Mouse (Mus musculus) neural tube, embryonic 14.5 days (tissue): ENCODE measurements at regions not wholly inside any gene's neighbourhood (a gene's known extent, or its start where the extent isn't known, plus 50 kb on each side); places are given as distances from the start of the nearest gene placed in this dataset.
"Not testable (repeated sequence)": the region's sequence is repeated elsewhere in the genome, so short reads cannot be mapped to it uniquely, and the experiment has no call there.

ENCODE experiments used
- ATAC-seq: fragments of 200-750 bp; cut with Nextera tagmentation; 2 replicates; pipeline ENCODE4 v1.8.0; 2017; ENCODE audit warnings: low read depth, mild to moderate bottlenecking, moderate TSS enrichment, moderate library complexity
- H3K27ac ChIP-seq: fragments of 300-500 bp; sonication (generic); 2 replicates; pipeline ENCODE4 v1.5.1; 2014; ENCODE audit warnings: low read depth, mild to moderate bottlenecking, control low read depth, low read length, moderate library complexity, mixed read lengths
- H3K27me3 ChIP-seq: fragments of 300-500 bp; sonication (generic); 2 replicates; pipeline ENCODE4 v1.6.1; 2014; ENCODE audit warnings: low read length; ENCODE audit not compliant: control insufficient read depth, insufficient read depth
- H3K36me3 ChIP-seq: fragments of 300-500 bp; sonication (generic); 2 replicates; pipeline ENCODE4 v1.6.1; 2014; ENCODE audit warnings: low read length, mixed read lengths; ENCODE audit not compliant: control insufficient read depth, insufficient read depth
- H3K4me1 ChIP-seq: fragments of 300-500 bp; sonication (generic); 2 replicates; pipeline ENCODE4 v1.6.1; 2014; ENCODE audit warnings: low read length; ENCODE audit not compliant: control insufficient read depth, insufficient read depth
- H3K4me2 ChIP-seq: fragments of 300-500 bp; sonication (generic); 2 replicates; pipeline ENCODE4 v1.6.1; 2014; ENCODE audit warnings: mild to moderate bottlenecking, low read depth, low read length, control low read depth
- H3K4me3 ChIP-seq: fragments of 300-500 bp; sonication (generic); 2 replicates; pipeline ENCODE4 v1.5.1; 2014; ENCODE audit warnings: low read depth, low read length, control low read depth, mixed read lengths
- H3K9ac ChIP-seq: fragments of 300-500 bp; sonication (generic); replicated peaks from 2 replicates; pipeline ENCODE4 v1.6.1; 2014; ENCODE audit warnings: low read depth, mild to moderate bottlenecking, control low read depth, low read length, mixed read lengths
- H3K9me3 ChIP-seq: fragments of 300-500 bp; sonication (generic); 2 replicates; pipeline ENCODE4 v1.6.1; 2016; ENCODE audit warnings: low read length; ENCODE audit not compliant: control insufficient read depth
- WGBS: fragments of 180-500 bp; shearing (Covaris S2); extraction: QIAGEN DNeasy Blood & Tissue Kit; methylation state at CpG from one replicate; pipeline ENCODE4 v1.1.7; 2014; 5-methylcytosine and 5-hydroxymethylcytosine counted together

- Histone ChIP-seq H3K27ac (no peak overlapping the region), H3K4me3 (no peak overlapping the region), H3K4me1 (no peaks in the 10 kb centered on the region), H3K9me3 (no peaks in the 10 kb centered on the region), H3K4me2 (no peak overlapping the region), H3K27me3 (no peaks in the 10 kb centered on the region), H3K9ac (no peak overlapping the region), H3K36me3 (no peaks in the 10 kb centered on the region)
- WGBS = 88% methylated on average over 7 of the region's 7 CpGs
- ATAC-seq = no peak
Observed at GRCm38 (mm10) chr13:20039590-20039989, 50.8 kb upstream of the Elmo1 start.

DNA sequence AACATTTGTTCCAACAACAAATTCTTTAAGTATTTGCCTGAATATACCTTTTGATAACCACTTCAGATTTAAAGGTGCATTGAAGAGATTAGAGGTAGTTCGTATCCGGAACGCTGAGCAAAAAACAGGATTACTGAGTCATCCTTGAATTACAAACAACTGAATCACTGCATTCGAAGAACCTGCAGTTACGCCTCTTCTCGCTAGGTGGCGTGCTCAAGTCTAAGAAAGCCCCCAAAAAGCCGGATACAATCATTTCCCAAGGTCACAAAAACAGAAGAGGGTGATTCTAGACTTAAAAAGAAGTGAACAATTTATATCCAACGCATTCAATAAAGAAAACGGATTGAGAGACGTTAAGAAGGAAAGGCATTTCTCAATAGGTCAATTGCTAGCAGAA, 51.9 kb upstream of the Elmo1 start:
- Histone ChIP-seq H3K36me3 (no peaks in the 10 kb centered on the region), H3K4me1 (no peaks in the 10 kb centered on the region), H3K9me3 (no peaks in the 10 kb centered on the region), H3K27me3 (no peaks in the 10 kb centered on the region), H3K4me3 (no peak overlapping the region), H3K27ac (no peak overlapping the region), H3K4me2 (no peak overlapping the region), H3K9ac (no peak overlapping the region)
- no peak for ATAC-seq
- 34% methylated on average over 11 of the region's 11 CpGs for WGBS

GRCm38 (mm10) chr13:20037436-20037835, 53.0 kb upstream of the Elmo1 start:
- H3K9me3 ChIP-seq = no peaks in the 10 kb centered on the region
- ATAC-seq = no peak
- no peak overlapping the region for H3K9ac ChIP-seq
- no peaks in the 10 kb centered on the region for H3K4me1 ChIP-seq
- no peak overlapping the region for H3K27ac ChIP-seq
- H3K36me3 ChIP-seq = no peaks in the 10 kb centered on the region
- no peak overlapping the region for H3K4me2 ChIP-seq
- H3K27me3 ChIP-seq = no peaks in the 10 kb centered on the region
- 82% methylated on average over 7 of the region's 7 CpGs for WGBS
- no peak overlapping the region for H3K4me3 ChIP-seq

- H3K36me3 ChIP-seq = no peaks in the 10 kb centered on the region
- no peak overlapping the region for H3K27ac ChIP-seq
- H3K27me3 ChIP-seq = no peaks in the 10 kb centered on the region
- no peaks in the 10 kb centered on the region for H3K4me1 ChIP-seq
- H3K4me3 ChIP-seq = no peak overlapping the region
- 78% methylated on average over 11 of the region's 11 CpGs for WGBS
- no peak overlapping the region for H3K9ac ChIP-seq
- ATAC-seq = no peak
- no peaks in the 10 kb centered on the region for H3K9me3 ChIP-seq
- no peak overlapping the region for H3K4me2 ChIP-seq
Observed at GRCm38 (mm10) chr13:20033937-20034735, 56.3 kb upstream of the Elmo1 start.

- Histone ChIP-seq H3K4me1 (no peaks in the 10 kb centered on the region), H3K4me2 (no peak overlapping the region), H3K27me3 (no peaks in the 10 kb centered on the region), H3K4me3 (no peak overlapping the region), H3K27ac (no peak overlapping the region), H3K36me3 (no peaks in the 10 kb centered on the region), H3K9ac (no peak overlapping the region), H3K9me3 (no peaks in the 10 kb centered on the region)
- WGBS = 88% methylated on average over 5 of the region's 5 CpGs
- ATAC-seq = no peak
Observed at GRCm38 (mm10) chr13:20031660-20032059, 58.7 kb upstream of the Elmo1 start.

- Histone ChIP-seq H3K9me3 (no peaks in the 10 kb centered on the region), H3K4me3 (no peak overlapping the region), H3K27me3 (no peaks in the 10 kb centered on the region), H3K27ac (no peak overlapping the region), H3K4me1 (no peaks in the 10 kb centered on the region), H3K9ac (no peak overlapping the region), H3K36me3 (no peaks in the 10 kb centered on the region), H3K4me2 (no peak overlapping the region)
- ATAC-seq = no peak
- WGBS = 61% methylated on average over 5 of the region's 5 CpGs
Observed at GRCm38 (mm10) chr13:20031082-20031481, 59.3 kb upstream of the Elmo1 start.

DNA sequence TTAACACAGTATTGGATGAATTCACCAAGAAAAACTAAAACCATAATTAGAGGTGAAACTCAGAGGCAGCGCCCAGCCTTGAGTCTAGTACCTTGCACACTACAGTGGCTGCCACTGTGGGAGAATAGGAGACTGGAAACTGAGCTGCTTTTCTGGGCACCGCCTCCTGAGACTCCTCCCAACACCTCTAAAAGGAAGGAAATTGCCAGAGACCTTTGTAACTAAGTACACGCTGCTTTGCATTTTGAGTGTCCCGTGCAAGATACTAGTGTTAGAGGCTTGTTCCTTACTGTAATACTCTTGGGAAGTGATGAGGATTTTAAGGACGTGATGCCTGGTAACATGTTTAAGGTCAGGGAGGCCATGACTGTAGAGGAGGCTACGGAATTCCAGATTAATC, 63.8 kb upstream of the Elmo1 start:
- Histone ChIP-seq H3K9ac (no peak overlapping the region), H3K27me3 (no peaks in the 10 kb centered on the region), H3K4me3 (no peak overlapping the region), H3K9me3 (no peaks in the 10 kb centered on the region), H3K27ac (no peak overlapping the region), H3K36me3 (no peaks in the 10 kb centered on the region), H3K4me1 (no peaks in the 10 kb centered on the region), H3K4me2 (no peak overlapping the region)
- WGBS = 85% methylated on average over 6 of the region's 6 CpGs
- no peak for ATAC-seq

DNA sequence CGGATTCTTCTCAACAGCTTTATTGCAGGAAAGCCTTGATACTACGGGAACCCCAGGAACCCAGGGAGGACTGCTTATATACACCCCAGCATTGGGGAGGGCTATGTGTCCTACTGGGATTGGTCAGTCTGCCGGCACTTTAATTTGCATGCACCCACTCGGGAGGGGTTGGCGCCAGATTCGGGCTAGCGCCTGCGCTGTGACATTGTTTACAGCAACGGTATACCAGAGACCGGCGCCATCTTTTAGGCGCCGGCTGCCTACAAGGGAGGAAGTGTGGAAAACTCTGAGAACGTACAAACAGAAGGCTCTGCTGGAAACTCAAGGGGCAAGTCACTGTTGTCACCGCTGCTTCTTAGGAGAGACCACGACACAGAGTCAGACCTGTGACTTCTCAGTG, 73.9 kb upstream of the Elmo1 start:
- H3K9ac ChIP-seq, H3K4me3 ChIP-seq, H3K27me3 ChIP-seq, ATAC-seq, H3K9me3 ChIP-seq, H3K36me3 ChIP-seq, H3K27ac ChIP-seq, H3K4me1 ChIP-seq, H3K4me2 ChIP-seq: not testable (repeated sequence)
- 96% methylated on average over 16 of the region's 16 CpGs for WGBS

- H3K9me3 ChIP-seq = no peaks in the 10 kb centered on the region
- no peak overlapping the region for H3K27ac ChIP-seq
- ATAC-seq = no peak
- WGBS = 70% methylated on average over 3 of the region's 3 CpGs
- no peak overlapping the region for H3K4me2 ChIP-seq
- H3K9ac ChIP-seq = no peak overlapping the region
- H3K4me1 ChIP-seq = no peaks in the 10 kb centered on the region
- H3K27me3 ChIP-seq = no peaks in the 10 kb centered on the region
- H3K4me3 ChIP-seq = no peak overlapping the region
- H3K36me3 ChIP-seq = no peaks in the 10 kb centered on the region
Observed at GRCm38 (mm10) chr13:20012621-20013020, 77.8 kb upstream of the Elmo1 start.
